Mouse (Mus musculus) erythroblast, embryonic 14.5 days (primary cell): ENCODE results near the gene Vstm2l.

Experiments used
- GATA1 ChIP-seq: IDR thresholded peaks from 2 replicates; pipeline ENCODE4 v1.6.1; 2012; ENCODE audit warnings: low read length, inconsistent platforms, mixed read lengths
- TAL1 ChIP-seq: IDR thresholded peaks from 3 replicates; pipeline ENCODE4 v1.6.1; 2012; ENCODE audit warnings: low read length, inconsistent platforms, mixed read lengths

- TF ChIP-seq GATA1 (no peak), TAL1 (no peak)
These were observed 76.6 kb downstream of the Vstm2l start for GRCm38 (mm10) chr2:157991026-157991425.
